Mouse (Mus musculus): ENCODE measurements at regions not wholly inside any gene's neighbourhood (a gene's known extent, or its start where the extent isn't known, plus 50 kb on each side); places are given as distances from the start of the nearest gene placed in this dataset.
A peak's percentile ranks its signal among the peaks of the same experiment; 100 is the strongest.
"Not testable (repeated sequence)": the region's sequence is repeated elsewhere in the genome, so short reads cannot be mapped to it uniquely, and the experiment has no call there.

- not testable (repeated sequence) for DNase-seq (ENCODE audit: low read depth, low spot score)
These were observed 207.6 kb downstream of the Snurf start for GRCm38 (mm10) chr7:59797212-59797611.

DNA sequence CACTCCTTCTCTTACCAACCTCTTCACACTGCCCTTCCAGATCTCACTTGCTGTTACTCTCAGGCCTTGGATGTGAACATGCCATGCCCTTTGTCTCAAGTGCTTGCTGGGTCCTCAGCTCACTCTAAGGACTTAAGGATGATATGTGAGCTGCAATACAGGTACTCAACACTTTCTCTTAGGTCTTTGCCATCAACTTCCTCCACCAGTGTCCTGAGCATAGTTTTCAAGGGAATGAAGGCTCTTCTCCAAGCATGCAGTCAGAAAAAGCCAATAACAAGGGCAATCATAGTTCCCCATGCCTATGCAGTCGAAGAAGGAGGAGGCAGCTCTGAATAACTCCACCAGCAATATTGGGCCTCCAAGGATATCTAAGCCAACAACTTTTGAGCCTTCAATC lies 235.1 kb downstream of the Snurf start:
- DNase-seq (ENCODE audit: low read depth, low spot score): not testable (repeated sequence)

- DNase-seq (ENCODE audit: low read depth, low spot score): not testable (repeated sequence)
These were observed 236.2 kb downstream of the Snurf start for GRCm38 (mm10) chr7:59768641-59769040.

- DNase-seq (ENCODE audit: low read depth, low spot score): peak; percentile 0
These were observed 237.5 kb downstream of the Snurf start for GRCm38 (mm10) chr7:59767325-59767724.

Data from forelimb bud, embryonic 11.5 days (tissue).